Mouse (Mus musculus) MEL (cell line): Measurements from ENCODE around the gene Ccdc88b. TPM values are rescaled to one million over a fixed set of nuclear protein-coding genes. Genes with fewer than 3 reads are reported as not detected.

ENCODE experiments used
- DNase-seq: peaks from one replicate; pipeline ENCODE4 v3.0.0; 2011; ENCODE audit warnings: low read depth, low spot score
- H3K27ac ChIP-seq: 2 replicates; pipeline ENCODE4 v1.5.1; 2012; ENCODE audit warnings: low read depth, mild to moderate bottlenecking, control low read depth, low read length, moderate library complexity; ENCODE audit not compliant: control insufficient read depth
- H3K27me3 ChIP-seq, 2 experiments: fragments of 150-350 bp in 1 of 2; sonication (generic) in 1 of 2; 2 replicates each; pipeline ENCODE4 v1.6.1; 2012; ENCODE audit warnings: low read length in 2 of 2, mild to moderate bottlenecking in 2 of 2, improper control_type of control experiment in 1 of 2, moderate library complexity in 1 of 2; ENCODE audit not compliant: insufficient read depth in 2 of 2, control insufficient read depth in 1 of 2
- H3K36me3 ChIP-seq, 2 experiments: 2 replicates each; pipeline ENCODE4 v1.6.1; 2012 to 2014; ENCODE audit warnings: low read length in 2 of 2, improper control_type of control experiment in 1 of 2, inconsistent platforms in 1 of 2, mild to moderate bottlenecking in 1 of 2; ENCODE audit not compliant: insufficient read depth in 2 of 2, control insufficient read depth in 1 of 2
- H3K4me1 ChIP-seq, 2 experiments: fragments of 150-350 bp in 1 of 2; sonication (generic) in 1 of 2; 2 replicates each; pipeline ENCODE4 v1.6.1; 2012; ENCODE audit warnings: low read length in 2 of 2, improper control_type of control experiment in 1 of 2, mild to moderate bottlenecking in 1 of 2; ENCODE audit not compliant: insufficient read depth in 2 of 2, control insufficient read depth in 1 of 2
- H3K4me3 ChIP-seq, 2 experiments: fragments of 150-350 bp in 1 of 2; sonication (generic) in 1 of 2; 2 replicates each; pipeline ENCODE4 v1.5.1; 2012; ENCODE audit warnings: low read depth in 2 of 2, low read length in 2 of 2, mild to moderate bottlenecking in 2 of 2, moderate library complexity in 2 of 2, control low read depth in 1 of 2, improper control_type of control experiment in 1 of 2; ENCODE audit not compliant: control insufficient read depth in 1 of 2, insufficient read depth in 1 of 2
- H3K79me2 ChIP-seq: 2 replicates; pipeline ENCODE4 v1.6.1; 2012; ENCODE audit warnings: mild to moderate bottlenecking, low read length, moderate library complexity; ENCODE audit not compliant: control insufficient read depth, poor library complexity, insufficient read depth
- H3K9ac ChIP-seq: 2 replicates; pipeline ENCODE4 v1.6.1; 2012; ENCODE audit warnings: low read depth, mild to moderate bottlenecking, control low read depth, low read length, moderate library complexity; ENCODE audit not compliant: control insufficient read depth, poor library complexity, severe bottlenecking
- H3K9me3 ChIP-seq: fragments of 150-350 bp; sonication (generic); replicated peaks from 2 replicates; pipeline ENCODE4 v1.6.1; 2012; ENCODE audit warnings: mild to moderate bottlenecking, low read length, improper control_type of control experiment, moderate library complexity; ENCODE audit not compliant: insufficient read depth
- CHD2 ChIP-seq: IDR thresholded peaks from 2 replicates; pipeline ENCODE4 v1.6.1; 2011; ENCODE audit warnings: low read length, improper control_type of control experiment
- CTCF ChIP-seq, 3 experiments: IDR thresholded peaks in 2 of 3; conservative IDR thresholded peaks in 1 of 3; 2 replicates each; pipeline ENCODE4 v1.5.1; 2011 to 2012; ENCODE audit warnings: low read length in 3 of 3, low read depth in 2 of 3, mild to moderate bottlenecking in 2 of 3, improper control_type of control experiment in 1 of 3, inconsistent platforms in 1 of 3, mixed read lengths in 1 of 3, moderate library complexity in 1 of 3; ENCODE audit not compliant: control insufficient read depth in 1 of 3, insufficient read depth in 1 of 3, poor library complexity in 1 of 3, severe bottlenecking in 1 of 3
- E2F4 ChIP-seq: IDR thresholded peaks from 2 replicates; pipeline ENCODE4 v1.6.1; 2011; ENCODE audit warnings: low read depth, low read length, improper control_type of control experiment, borderline replicate concordance
- ELF1 ChIP-seq: IDR thresholded peaks from 2 replicates; pipeline ENCODE4 v1.6.1; 2014; ENCODE audit warnings: low read depth, mild to moderate bottlenecking, inconsistent platforms, low read length, improper control_type of control experiment, moderate library complexity
- HCFC1 ChIP-seq: IDR thresholded peaks from 2 replicates; pipeline ENCODE4 v1.6.1; 2012; ENCODE audit warnings: low read depth, mild to moderate bottlenecking, inconsistent platforms, low read length, improper control_type of control experiment, moderate library complexity
- MAFK ChIP-seq: IDR thresholded peaks from 2 replicates; pipeline ENCODE4 v1.6.1; 2011; ENCODE audit warnings: low read depth, mild to moderate bottlenecking, low read length, improper control_type of control experiment, borderline replicate concordance
- MAX ChIP-seq: IDR thresholded peaks from 2 replicates; pipeline ENCODE4 v1.6.1; 2011; ENCODE audit warnings: low read length, improper control_type of control experiment
- MEF2A ChIP-seq: IDR thresholded peaks from 2 replicates; pipeline ENCODE4 v1.6.1; 2014; ENCODE audit warnings: low read depth, mild to moderate bottlenecking, inconsistent platforms, low read length, improper control_type of control experiment; ENCODE audit not compliant: poor library complexity, insufficient replicate concordance, severe bottlenecking; ENCODE audit errors: extremely low read depth
- MYB ChIP-seq: IDR thresholded peaks from 2 replicates; pipeline ENCODE4 v1.6.1; 2011; ENCODE audit warnings: mild to moderate bottlenecking, low read depth, low read length, improper control_type of control experiment
- MYC ChIP-seq: IDR thresholded peaks from 2 replicates; pipeline ENCODE4 v1.6.1; 2011; ENCODE audit warnings: low read depth, mild to moderate bottlenecking, low read length, improper control_type of control experiment, moderate library complexity
- NELFE ChIP-seq: IDR thresholded peaks from 2 replicates; pipeline ENCODE4 v1.6.1; 2011; ENCODE audit warnings: low read depth, low read length, improper control_type of control experiment
- POLR2A ChIP-seq, 2 experiments: IDR thresholded peaks; 2 replicates each; pipeline ENCODE4 v1.6.1; 2011 to 2012; ENCODE audit warnings: low read length in 2 of 2, mild to moderate bottlenecking in 2 of 2, control low read depth in 1 of 2, improper control_type of control experiment in 1 of 2, low read depth in 1 of 2, moderate library complexity in 1 of 2; ENCODE audit not compliant: control insufficient read depth in 1 of 2, insufficient read depth in 1 of 2, poor library complexity in 1 of 2
- POLR2AphosphoS5 ChIP-seq: IDR thresholded peaks from 2 replicates; pipeline ENCODE4 v1.6.1; 2012; ENCODE audit warnings: low read depth, borderline replicate concordance, mild to moderate bottlenecking, inconsistent platforms, low read length, moderate library complexity, mixed read lengths
- RAD21 ChIP-seq: IDR thresholded peaks from 2 replicates; pipeline ENCODE4 v1.6.1; 2011; ENCODE audit warnings: mild to moderate bottlenecking, low read depth, low read length, improper control_type of control experiment
- RCOR1 ChIP-seq: IDR thresholded peaks from 2 replicates; pipeline ENCODE4 v1.6.1; 2012; ENCODE audit warnings: low read depth, mild to moderate bottlenecking, inconsistent platforms, low read length, improper control_type of control experiment
- SIN3A ChIP-seq: IDR thresholded peaks from 2 replicates; pipeline ENCODE4 v1.6.1; 2012; ENCODE audit warnings: low read length, improper control_type of control experiment, inconsistent platforms
- TAL1 ChIP-seq: IDR thresholded peaks from 2 replicates; pipeline ENCODE4 v1.6.1; 2012; ENCODE audit warnings: mild to moderate bottlenecking, inconsistent platforms, low read length, moderate library complexity, mixed read lengths
- TBP ChIP-seq: IDR thresholded peaks from 2 replicates; pipeline ENCODE4 v1.8.0; 2011; ENCODE audit warnings: low read depth, low read length, improper control_type of control experiment
- USF2 ChIP-seq, 2 experiments: IDR thresholded peaks; 2 replicates each; pipeline ENCODE4 v1.6.1; 2011 to 2012; ENCODE audit warnings: improper control_type of control experiment in 2 of 2, low read length in 2 of 2, borderline replicate concordance in 1 of 2, inconsistent platforms in 1 of 2, low read depth in 1 of 2, mild to moderate bottlenecking in 1 of 2; ENCODE audit not compliant: insufficient read depth in 1 of 2
- ZKSCAN1 ChIP-seq: IDR thresholded peaks from 2 replicates; pipeline ENCODE4 v1.6.1; 2012; ENCODE audit warnings: low read depth, mild to moderate bottlenecking, inconsistent platforms, low read length, improper control_type of control experiment, moderate library complexity
- polyA plus RNA-seq, 2 experiments: library from polyadenylated mRNA; stranded (reverse) in 1 of 2; unstranded in 1 of 2; fragments of >175 nt in 1 of 2; fragments of >200 nt in 1 of 2; gene quantifications; 2 replicates each; pipeline versions ENCODE4 v1.2.1 to v1.2.4; 2012; ENCODE audit warnings: low replicate concordance in 2 of 2, low read depth in 1 of 2; ENCODE audit not compliant: insufficient read length in 2 of 2, insufficient read depth in 1 of 2, missing spikeins in 1 of 2
- total RNA-seq: library from RNA; depleted of rRNA; stranded (reverse); fragments of 300-350 nt; gene quantifications from 2 replicates; pipeline ENCODE4 v1.2.3, GENCODE M21; 2012

The Ccdc88b gene
- total and polyA plus RNA-seq, 3 experiments = 32.4 to 59.8 TPM; not detected in 1

GRCm38 (mm10) chr19:6854658-6855057, 3.4 kb downstream of the Ccdc88b start:
- TF ChIP-seq ELF1 = no peak
- TF ChIP-seq MAFK = no peak
- no peak for TF ChIP-seq NELFE
- no peak for TF ChIP-seq TAL1
- no peak for TF ChIP-seq POLR2A (IDR thresholded peaks at IDR 0.05; ENCODE audit: control insufficient read depth in 1 of 2, insufficient read depth in 1 of 2, low read depth in 1 of 2, low read length in 2 of 2, poor library complexity in 1 of 2)
- TF ChIP-seq POLR2AphosphoS5 = no peak
- no peak for TF ChIP-seq HCFC1
- no peak for TF ChIP-seq MEF2A
- peaks cover 3 to 4% of the 10 kb centered on the region in 2 experiments; a peak in 2 of 4 replicates for H3K36me3 ChIP-seq
- H3K9me3 ChIP-seq = no peaks in the 10 kb centered on the region
- no peak overlapping the region for H3K4me3 ChIP-seq
- no peak overlapping the region for H3K9ac ChIP-seq
- peaks cover 9% of the 10 kb centered on the region for H3K79me2 ChIP-seq
- DNase-seq = no peak
- H3K4me1 ChIP-seq = peaks cover 0 to 4% of the 10 kb centered on the region in 2 experiments; a peak in 2 of 4 replicates
- no peaks in the 10 kb centered on the region for H3K27me3 ChIP-seq
- H3K27ac ChIP-seq = no peak overlapping the region

- Histone ChIP-seq H3K9me3 (no peaks in the 10 kb centered on the region), H3K27ac (no peak overlapping the region), H3K4me3 (no peak overlapping the region), H3K27me3 (no peaks in the 10 kb centered on the region), H3K4me1 (peaks cover 0 to 4% of the 10 kb centered on the region in 2 experiments; a peak in 1 of 4 replicates), H3K79me2 (peaks cover 9% of the 10 kb centered on the region), H3K36me3 (peaks cover 3 to 4% of the 10 kb centered on the region in 2 experiments; a peak in 2 of 4 replicates), H3K9ac (no peak overlapping the region)
- DNase-seq = no peak
- TF ChIP-seq ZKSCAN1 (no peak), MYC (no peak), USF2 (IDR thresholded peaks at IDR 0.05; ENCODE audit: borderline replicate concordance in 1 of 2, insufficient read depth in 1 of 2, low read depth in 1 of 2, low read length in 2 of 2) (no peak), RCOR1 (no peak), MAX (no peak), SIN3A (no peak), TBP (no peak), RAD21 (0 out of 2 replicates have a peak, but pooled peaks have one; percentile 0), MYB (no peak), CHD2 (no peak), MEF2A (no peak), E2F4 (no peak), CTCF (IDR thresholded peaks at IDR 0.05 in 2 of 3, conservative IDR thresholded peaks at IDR 0.05 in 1 of 3; ENCODE audit: control insufficient read depth in 1 of 3, insufficient read depth in 1 of 3, low read depth in 2 of 3, low read length in 3 of 3, poor library complexity in 1 of 3, severe bottlenecking in 1 of 3) (peak in 1 of 3 experiments; percentile 5; a peak in 1 of 6 replicates)
Measured at GRCm38 (mm10) chr19:6853903-6854302, 4.1 kb downstream of the Ccdc88b start.
